Mouse (Mus musculus) liver, embryonic 12.5 days (tissue): ENCODE measurements around the gene Fzd7. TPM values are rescaled to one million over a fixed set of nuclear protein-coding genes. Genes with fewer than 3 reads are reported as not detected.

ENCODE experiments used
- ATAC-seq: fragments of 200-750 bp; cut with Nextera tagmentation; 2 replicates; pipeline ENCODE4 v1.8.0; 2017; ENCODE audit warnings: moderate number of reproducible peaks, mild to moderate bottlenecking, moderate library complexity
- H3K27ac ChIP-seq: fragments of 300-500 bp; sonication (generic); 2 replicates; pipeline ENCODE4 v1.5.1; 2016; ENCODE audit warnings: mild to moderate bottlenecking
- H3K27me3 ChIP-seq: fragments of 300-500 bp; sonication (generic); replicated peaks from 2 replicates; pipeline ENCODE4 v1.6.1; 2016; ENCODE audit warnings: mild to moderate bottlenecking, moderate library complexity
- H3K36me3 ChIP-seq: fragments of 300-500 bp; sonication (generic); 2 replicates; pipeline ENCODE4 v1.6.1; 2016; ENCODE audit warnings: mild to moderate bottlenecking, moderate library complexity
- H3K4me1 ChIP-seq: fragments of 300-500 bp; sonication (generic); 2 replicates; pipeline ENCODE4 v1.6.1; 2016
- H3K4me2 ChIP-seq: fragments of 300-500 bp; sonication (generic); 2 replicates; pipeline ENCODE4 v1.6.1; 2016; ENCODE audit warnings: mild to moderate bottlenecking, moderate library complexity
- H3K4me3 ChIP-seq: fragments of 300-500 bp; sonication (generic); 2 replicates; pipeline ENCODE4 v1.5.1; 2016; ENCODE audit warnings: mild to moderate bottlenecking, moderate library complexity
- H3K9ac ChIP-seq: fragments of 300-500 bp; sonication (generic); 2 replicates; pipeline ENCODE4 v1.6.1; 2016; ENCODE audit warnings: mild to moderate bottlenecking, moderate library complexity
- H3K9me3 ChIP-seq: fragments of 300-500 bp; sonication (generic); replicated peaks from 2 replicates; pipeline ENCODE4 v1.6.1; 2016; ENCODE audit warnings: mild to moderate bottlenecking, moderate library complexity
- WGBS: fragments of 180-500 bp; shearing (Covaris S2); methylation state at CpG from one replicate; pipeline ENCODE4 v1.1.7; 2016; ENCODE audit not compliant: insufficient replicate concordance; 5-methylcytosine and 5-hydroxymethylcytosine counted together
- polyA plus RNA-seq: library from polyadenylated mRNA; unstranded; fragments of >200 nt; fragmentation: Nextera tagmentation; extraction: Ambion mirVana; gene quantifications from 2 replicates; pipeline ENCODE4 v1.2.1, GENCODE M21; 2016

The Fzd7 gene
- polyA plus RNA-seq, 1 experiment from 2014 or later = 5.3 TPM

- H3K36me3 ChIP-seq = no peaks in the 10 kb centered on the region
- H3K9ac ChIP-seq = no peak overlapping the region
- WGBS = 60% methylated on average over 11 of the region's 11 CpGs
- H3K27me3 ChIP-seq = no peaks in the 10 kb centered on the region
- H3K9me3 ChIP-seq = no peaks in the 10 kb centered on the region
- ATAC-seq = no peak
- no peak overlapping the region for H3K4me3 ChIP-seq
- H3K4me2 ChIP-seq = no peak overlapping the region
- H3K4me1 ChIP-seq = no peaks in the 10 kb centered on the region
- H3K27ac ChIP-seq = no peak overlapping the region
Observed at GRCm38 (mm10) chr1:59448497-59449270, 33.5 kb upstream of the Fzd7 start.

- Histone ChIP-seq H3K4me1 (no peaks in the 10 kb centered on the region), H3K4me3 (no peak overlapping the region), H3K36me3 (no peaks in the 10 kb centered on the region), H3K27ac (no peak overlapping the region), H3K9ac (no peak overlapping the region), H3K9me3 (no peaks in the 10 kb centered on the region), H3K27me3 (no peaks in the 10 kb centered on the region), H3K4me2 (no peak overlapping the region)
- WGBS = 35% methylated on average over 11 of the region's 11 CpGs
- no peak for ATAC-seq
Observed at GRCm38 (mm10) chr1:59449423-59449822, 32.8 kb upstream of the Fzd7 start.

GRCm38 (mm10) chr1:59450896-59451295 lies 31.3 kb upstream of the Fzd7 start:
- Histone ChIP-seq H3K27ac (no peak overlapping the region), H3K36me3 (no peaks in the 10 kb centered on the region), H3K4me2 (no peak overlapping the region), H3K9me3 (no peaks in the 10 kb centered on the region), H3K4me1 (no peaks in the 10 kb centered on the region), H3K9ac (no peak overlapping the region), H3K4me3 (no peak overlapping the region), H3K27me3 (no peaks in the 10 kb centered on the region)
- no peak for ATAC-seq
- whole genome bisulfite sequencing = 80% methylated on average over 11 of the region's 11 CpGs

GRCm38 (mm10) chr1:59451584-59451983 lies 30.6 kb upstream of the Fzd7 start:
- no peak overlapping the region for H3K4me3 ChIP-seq
- H3K27me3 ChIP-seq = no peaks in the 10 kb centered on the region
- no peak overlapping the region for H3K27ac ChIP-seq
- H3K4me1 ChIP-seq = no peaks in the 10 kb centered on the region
- WGBS = 41% methylated on average over 9 of the region's 9 CpGs
- no peaks in the 10 kb centered on the region for H3K36me3 ChIP-seq
- no peak for ATAC-seq
- H3K9me3 ChIP-seq = no peaks in the 10 kb centered on the region
- no peak overlapping the region for H3K4me2 ChIP-seq
- no peak overlapping the region for H3K9ac ChIP-seq

GRCm38 (mm10) chr1:59456825-59457224 lies 25.4 kb upstream of the Fzd7 start:
- Histone ChIP-seq H3K27ac (no peak overlapping the region), H3K4me3 (no peak overlapping the region), H3K27me3 (no peaks in the 10 kb centered on the region), H3K4me2 (no peak overlapping the region), H3K36me3 (no peaks in the 10 kb centered on the region), H3K9me3 (no peaks in the 10 kb centered on the region), H3K9ac (no peak overlapping the region), H3K4me1 (no peaks in the 10 kb centered on the region)
- 38% methylated on average over 3 of the region's 3 CpGs for WGBS
- ATAC-seq = no peak

GRCm38 (mm10) chr1:59457873-59458272 lies 24.4 kb upstream of the Fzd7 start:
- WGBS = 64% methylated on average over 4 of the region's 4 CpGs
- ATAC-seq = no peak
- no peak overlapping the region for H3K27ac ChIP-seq
- no peak overlapping the region for H3K4me3 ChIP-seq
- H3K9ac ChIP-seq = no peak overlapping the region
- H3K9me3 ChIP-seq = no peaks in the 10 kb centered on the region
- no peaks in the 10 kb centered on the region for H3K36me3 ChIP-seq
- no peaks in the 10 kb centered on the region for H3K27me3 ChIP-seq
- no peaks in the 10 kb centered on the region for H3K4me1 ChIP-seq
- H3K4me2 ChIP-seq = no peak overlapping the region

GRCm38 (mm10) chr1:59458886-59459285 lies 23.3 kb upstream of the Fzd7 start:
- H3K9ac ChIP-seq = no peak overlapping the region
- no peaks in the 10 kb centered on the region for H3K4me1 ChIP-seq
- H3K9me3 ChIP-seq = no peaks in the 10 kb centered on the region
- no peaks in the 10 kb centered on the region for H3K36me3 ChIP-seq
- no peaks in the 10 kb centered on the region for H3K27me3 ChIP-seq
- H3K27ac ChIP-seq = no peak overlapping the region
- H3K4me2 ChIP-seq = no peak overlapping the region
- ATAC-seq = no peak
- H3K4me3 ChIP-seq = no peak overlapping the region
- 40% methylated on average over 8 of the region's 8 CpGs for WGBS

DNA sequence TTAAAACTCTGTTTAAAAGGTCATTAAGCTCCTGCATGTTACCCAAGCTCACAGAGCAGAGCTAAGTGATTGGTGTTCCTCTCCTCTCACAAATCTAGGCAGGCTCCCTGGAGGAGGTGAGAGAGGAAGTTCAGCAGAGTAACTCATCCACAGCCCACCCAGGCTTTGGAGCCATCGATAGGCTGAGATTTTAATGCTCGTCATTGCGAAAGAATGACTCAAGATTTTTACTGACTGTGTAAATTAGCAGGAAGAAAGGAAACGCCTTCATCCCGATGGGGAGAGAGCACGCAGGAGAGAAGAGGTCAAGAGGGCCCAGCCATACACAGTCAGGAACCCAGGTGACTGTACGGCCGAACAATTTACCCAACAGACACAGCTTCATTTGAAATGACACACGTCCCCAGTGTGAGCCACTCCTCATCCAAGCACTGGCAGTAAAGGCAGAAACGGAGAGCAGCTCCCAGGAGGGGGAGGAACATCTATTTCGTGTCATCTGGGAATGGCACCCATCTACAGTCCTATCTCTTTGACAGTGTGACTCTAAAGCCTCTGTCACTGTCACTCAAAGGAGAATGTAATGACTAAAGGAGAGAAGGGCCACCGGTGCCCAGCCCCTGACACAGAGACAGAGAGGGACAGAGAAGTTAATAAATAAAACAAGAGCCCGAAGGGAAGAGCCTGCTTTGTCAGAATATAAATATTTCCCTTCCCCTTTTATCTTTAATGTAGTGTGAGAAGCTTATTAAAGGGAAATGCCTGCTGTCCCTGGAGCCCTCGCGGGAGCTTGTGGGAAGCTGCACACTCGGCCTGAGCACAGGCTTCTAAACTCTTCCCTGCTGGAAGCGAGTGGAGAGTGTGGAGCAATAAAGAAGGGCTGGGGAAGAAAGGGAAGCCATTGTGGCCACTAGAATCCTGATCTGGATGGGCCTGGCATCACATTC lies 17.3 kb upstream of the Fzd7 start:
- Histone ChIP-seq H3K4me2 (no peak overlapping the region), H3K4me3 (no peak overlapping the region), H3K9me3 (no peaks in the 10 kb centered on the region), H3K9ac (no peak overlapping the region), H3K27me3 (no peaks in the 10 kb centered on the region), H3K4me1 (no peaks in the 10 kb centered on the region), H3K27ac (no peak overlapping the region), H3K36me3 (no peaks in the 10 kb centered on the region)
- WGBS = 55% methylated on average over 17 of the region's 17 CpGs
- no peak for ATAC-seq

- Histone ChIP-seq H3K4me3 (no peak overlapping the region), H3K9ac (no peak overlapping the region), H3K27me3 (no peaks in the 10 kb centered on the region), H3K4me1 (no peaks in the 10 kb centered on the region), H3K27ac (no peak overlapping the region), H3K36me3 (no peaks in the 10 kb centered on the region), H3K4me2 (no peak overlapping the region), H3K9me3 (no peaks in the 10 kb centered on the region)
- 71% methylated on average over 9 of the region's 9 CpGs for WGBS
- ATAC-seq = no peak
Observed at GRCm38 (mm10) chr1:59465640-59466008, 16.6 kb upstream of the Fzd7 start.

GRCm38 (mm10) chr1:59469170-59469569 lies 13.1 kb upstream of the Fzd7 start:
- Histone ChIP-seq H3K27ac (no peak overlapping the region), H3K4me2 (no peak overlapping the region), H3K27me3 (no peaks in the 10 kb centered on the region), H3K4me3 (no peak overlapping the region), H3K9ac (no peak overlapping the region), H3K4me1 (peaks cover 10% of the 10 kb centered on the region; the same call in 1 of the 2 replicates), H3K9me3 (no peaks in the 10 kb centered on the region), H3K36me3 (no peaks in the 10 kb centered on the region)
- WGBS = 55% methylated on average over 4 of the region's 4 CpGs
- no peak for ATAC-seq

DNA sequence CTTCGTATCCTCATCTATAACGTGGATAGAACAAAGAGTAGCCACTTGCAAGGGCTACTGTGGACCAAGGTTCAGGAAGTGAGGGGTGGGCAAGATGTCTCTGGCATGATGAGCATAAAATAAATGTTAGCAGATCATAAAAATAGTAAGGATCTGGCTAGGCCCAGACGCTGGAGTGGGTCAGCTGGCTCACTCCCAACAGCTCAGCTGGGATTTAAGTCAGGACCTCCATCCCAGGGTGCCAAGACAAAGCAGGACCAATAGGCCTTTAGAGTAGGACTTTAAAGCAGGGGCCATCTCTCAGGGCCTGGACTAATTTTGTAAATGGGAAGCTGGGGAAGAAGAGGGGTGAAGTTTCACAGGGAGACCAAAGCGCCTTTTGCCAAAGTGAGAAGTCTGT lies 11.5 kb upstream of the Fzd7 start:
- no peaks in the 10 kb centered on the region for H3K36me3 ChIP-seq
- H3K9ac ChIP-seq = no peak overlapping the region
- ATAC-seq = no peak
- H3K9me3 ChIP-seq = no peaks in the 10 kb centered on the region
- peaks cover 13% of the 10 kb centered on the region for H3K4me1 ChIP-seq
- no peak overlapping the region for H3K4me3 ChIP-seq
- H3K4me2 ChIP-seq = no peak overlapping the region
- 58% methylated on average over 4 of the region's 4 CpGs for WGBS
- no peak overlapping the region for H3K27ac ChIP-seq
- no peaks in the 10 kb centered on the region for H3K27me3 ChIP-seq

DNA sequence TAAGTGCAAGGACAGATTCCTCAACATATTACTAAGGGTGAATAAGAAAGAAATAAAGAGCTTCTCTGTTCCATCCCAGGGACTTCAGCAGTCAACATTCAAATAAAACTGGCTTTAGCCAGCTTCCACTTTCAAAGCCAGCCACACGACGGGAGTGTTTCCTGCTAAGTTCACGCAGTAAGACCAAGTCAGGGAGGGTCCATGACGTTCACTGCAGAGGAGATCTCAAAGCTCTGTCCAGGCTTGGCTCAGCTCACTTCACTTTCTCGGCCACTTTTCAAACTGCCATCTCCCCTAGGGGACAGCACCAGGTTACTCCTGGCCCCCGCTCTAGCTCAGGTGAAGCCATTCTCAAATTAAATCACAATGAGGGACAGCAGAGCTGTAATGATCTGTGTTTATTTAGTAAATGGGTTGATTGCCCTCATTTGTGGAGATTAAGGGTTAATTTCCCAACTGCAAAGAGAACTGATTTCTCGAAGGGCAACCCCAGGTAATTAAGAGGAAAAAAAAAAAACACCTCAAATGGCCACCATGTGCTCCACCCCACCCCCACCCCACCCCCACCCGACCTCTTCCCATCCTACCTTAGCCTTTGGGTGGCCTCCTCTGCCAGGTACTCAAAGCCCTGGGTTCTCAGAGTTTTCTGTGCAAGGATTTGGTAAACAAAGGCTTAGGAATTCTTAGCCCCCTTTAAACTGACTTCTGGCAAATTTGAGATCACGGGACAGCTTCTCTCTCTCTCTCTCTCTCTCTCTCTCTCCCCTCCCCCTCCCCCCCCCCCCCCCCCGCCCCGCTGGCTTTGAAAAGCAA lies 9.7 kb upstream of the Fzd7 start:
- no peak overlapping the region for H3K4me3 ChIP-seq
- H3K4me1 ChIP-seq = peaks cover 15% of the 10 kb centered on the region
- H3K4me2 ChIP-seq = no peak overlapping the region
- H3K27me3 ChIP-seq = no peaks in the 10 kb centered on the region
- no peaks in the 10 kb centered on the region for H3K9me3 ChIP-seq
- 28% methylated on average over 10 of the region's 11 CpGs for WGBS
- H3K27ac ChIP-seq = no peak overlapping the region
- H3K36me3 ChIP-seq = no peaks in the 10 kb centered on the region
- no peak overlapping the region for H3K9ac ChIP-seq
- no peak for ATAC-seq
